Mouse (Mus musculus): ENCODE measurements around the gene Cep44.

Gene Cep44

DNA sequence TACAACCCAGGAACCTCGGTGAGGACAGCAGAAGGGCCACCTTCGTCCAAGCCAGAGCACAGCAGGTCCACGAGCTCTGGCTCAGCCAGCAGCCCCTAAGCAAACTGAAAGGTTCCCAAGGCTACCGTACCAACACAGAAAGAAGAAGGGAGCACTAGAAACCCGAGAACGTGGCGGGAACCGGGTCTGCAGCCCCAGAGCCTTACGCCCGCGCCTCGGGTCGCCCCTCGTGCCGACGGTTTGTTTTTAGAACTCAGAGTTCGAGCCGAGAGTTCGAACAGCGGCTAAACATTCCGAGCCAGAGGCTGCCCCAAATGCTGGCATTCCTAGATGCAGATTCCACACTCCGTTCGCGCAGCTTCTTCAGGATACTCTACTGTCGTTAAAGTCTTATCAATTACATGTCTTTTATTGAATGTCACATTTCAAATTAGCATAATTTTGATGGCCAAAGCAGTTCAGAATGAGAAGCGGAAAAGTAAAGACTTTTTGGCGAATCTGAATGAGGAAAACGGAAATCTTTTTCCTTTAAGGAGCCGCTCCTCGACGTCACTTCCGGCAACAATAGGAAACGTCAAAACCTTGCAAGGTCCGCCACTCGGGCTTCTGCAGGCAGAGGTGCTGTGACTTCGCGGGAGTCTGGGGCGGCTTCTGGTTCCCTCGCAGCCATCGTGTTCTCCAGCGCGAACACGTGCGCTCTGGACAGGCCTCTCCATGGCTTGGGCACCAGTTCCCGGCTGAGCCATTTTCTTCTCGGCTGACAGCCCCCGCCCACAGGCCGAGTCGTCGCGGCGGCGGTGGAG lies at the start of gene Cep44, which contains the start of gene Fbxo8:
Gene Cep44, minus strand, starts transcription at position 490 of the 803 bp plus-strand sequence.
Gene Fbxo8, plus strand, starts transcription at position 533 of the 803 bp plus-strand sequence.
- peak; percentile 84 to 85 for DNase-seq

DNA sequence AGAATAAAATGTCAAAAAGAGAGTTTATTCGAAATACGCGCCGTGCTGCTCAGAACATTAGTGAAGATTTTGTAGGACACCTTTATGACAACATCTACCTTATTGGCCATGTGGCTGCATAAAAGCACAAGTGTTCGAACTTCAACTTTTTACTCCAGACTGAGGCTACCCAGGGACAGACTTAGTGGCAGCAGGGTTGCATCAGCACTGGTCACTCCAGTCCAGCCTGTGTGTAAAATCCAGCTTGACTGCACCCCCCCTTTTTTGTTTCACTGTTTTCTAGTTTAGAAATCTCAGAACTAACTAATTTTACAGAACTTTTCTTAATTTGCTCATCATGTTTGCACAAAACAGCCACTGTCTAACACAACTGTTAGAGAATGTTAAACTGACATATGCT lies 40.7 kb upstream of the Cep44 start:
- DNase-seq, result no peak

DNA sequence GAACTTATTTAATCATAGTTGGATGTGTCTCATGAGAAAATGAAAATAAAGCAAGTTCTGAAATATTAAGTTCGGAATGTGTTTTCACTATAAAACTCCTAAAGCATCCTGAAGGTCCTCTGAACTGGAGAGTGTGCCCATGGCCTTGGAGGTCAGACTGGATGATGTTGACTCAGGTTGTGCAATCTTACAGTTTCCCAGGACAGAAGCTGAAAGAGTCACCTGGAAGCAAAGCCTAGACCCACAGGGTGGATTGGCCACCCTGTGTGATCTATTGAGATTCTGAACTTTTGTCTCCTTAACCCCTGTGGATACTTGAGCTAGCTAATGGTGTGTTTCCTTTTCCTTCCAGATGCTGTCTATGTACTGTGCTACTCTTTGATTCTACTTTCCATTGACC lies 40.2 kb upstream of the Cep44 start:
- no peak for DNase-seq

DNA sequence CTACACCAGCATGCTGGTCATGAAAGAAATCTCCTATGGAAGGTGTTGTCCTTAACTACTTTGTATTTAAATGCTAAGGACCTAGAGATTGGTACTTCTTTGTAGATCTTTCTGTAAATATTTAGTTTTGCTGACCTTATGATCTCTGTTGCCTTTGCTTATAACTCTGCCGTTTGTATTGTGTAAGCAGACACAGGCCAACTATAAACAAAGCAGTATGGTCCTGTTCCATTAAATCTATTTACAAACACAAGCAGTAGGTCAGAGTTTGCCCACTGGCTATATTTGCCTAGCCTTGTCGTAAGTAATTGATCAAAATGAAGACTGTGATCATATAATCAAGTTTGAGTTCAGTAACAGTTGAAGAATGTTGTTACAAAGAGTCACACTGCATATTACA lies 38.2 kb upstream of the Cep44 start:
- no peak for DNase-seq

DNA sequence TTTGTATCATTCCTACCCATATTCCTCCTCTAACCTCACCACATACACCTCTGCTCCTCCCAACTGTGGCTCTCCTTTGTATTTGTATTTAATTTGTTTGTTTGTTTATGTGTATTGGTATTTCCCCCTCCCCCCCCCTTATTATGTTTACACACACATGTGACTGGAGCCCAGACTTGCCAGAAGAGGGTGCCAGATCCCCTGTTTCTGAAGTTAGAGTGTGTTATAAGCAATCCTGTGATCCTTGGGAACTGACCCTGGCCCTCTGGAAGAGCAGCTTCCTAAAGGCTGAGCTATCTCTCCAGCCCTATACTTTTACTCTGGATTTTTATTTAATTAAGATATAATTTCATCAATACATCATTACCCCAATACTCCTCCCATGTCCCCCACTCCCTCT lies 32.0 kb upstream of the Cep44 start:
- DNase-seq, result peak in 1 of 2 experiments; percentile 13

DNA sequence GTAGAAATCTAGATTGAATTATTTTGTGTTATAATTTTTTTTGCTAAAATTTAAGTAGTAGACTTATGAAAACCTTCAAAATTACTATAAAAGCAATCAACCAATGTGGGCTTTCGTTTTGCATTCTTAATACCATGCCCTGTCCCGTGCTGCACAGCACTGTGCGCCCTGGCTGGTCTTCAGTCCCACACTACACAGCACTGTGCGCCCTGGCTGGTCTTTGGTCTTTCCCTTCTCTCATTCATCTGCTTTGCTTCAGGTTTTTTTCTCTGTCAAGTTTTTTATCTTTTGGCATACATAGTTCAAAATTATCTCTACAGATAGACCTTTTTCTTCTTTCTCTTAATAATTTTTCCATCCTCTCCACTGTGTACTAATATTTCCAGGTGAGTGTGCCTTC lies 30.1 kb upstream of the Cep44 start:
- no peak for DNase-seq

DNA sequence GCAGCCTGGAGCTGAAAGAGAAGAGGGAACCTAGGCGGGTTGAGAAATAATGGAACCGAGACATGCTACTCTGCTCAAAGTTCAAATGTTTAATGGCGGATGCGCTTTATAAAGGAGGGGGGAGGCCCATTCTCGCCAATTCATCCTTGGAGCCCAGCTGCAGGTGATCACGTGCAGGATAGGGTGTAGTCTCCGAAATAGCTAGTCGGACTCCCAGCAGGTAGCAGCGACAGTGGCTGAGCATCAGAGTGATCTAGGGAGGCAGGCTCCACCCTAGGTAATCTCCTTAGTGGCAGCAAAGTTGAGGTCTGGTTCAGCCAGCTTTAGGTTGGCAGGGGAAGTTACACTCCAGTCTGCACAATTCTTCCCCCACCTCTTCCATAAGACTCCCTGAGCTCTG lies 16.0 kb upstream of the Cep44 start:
- no peak for DNase-seq

DNA sequence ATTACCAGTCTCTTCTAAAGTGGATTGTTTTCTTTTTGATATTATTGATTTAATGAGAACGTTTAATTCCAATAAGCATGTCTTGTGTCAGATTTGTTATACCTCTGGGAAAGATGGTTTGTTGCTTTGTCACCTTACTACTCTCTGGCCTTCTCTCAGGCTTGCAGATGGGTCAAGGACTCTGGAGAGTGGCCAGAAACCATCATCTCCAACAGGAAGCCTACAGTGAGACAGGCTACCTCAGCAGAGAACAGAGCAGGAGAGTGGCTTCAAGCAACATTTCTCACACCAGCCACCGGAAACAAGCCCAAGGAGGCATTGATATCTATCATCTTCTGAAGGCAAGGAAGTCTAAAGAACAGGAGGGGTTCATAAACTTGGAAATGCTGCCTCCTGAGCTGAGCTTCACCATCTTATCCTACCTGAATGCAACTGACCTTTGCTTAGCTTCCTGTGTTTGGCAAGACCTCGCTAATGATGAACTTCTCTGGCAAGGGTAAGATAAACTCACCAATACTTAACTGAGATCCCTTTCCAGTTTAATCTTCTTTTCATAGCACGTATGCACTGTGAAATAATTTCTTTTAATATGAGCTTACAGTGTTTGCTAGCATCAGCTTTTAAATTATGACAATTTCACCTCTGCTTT lies 13.7 kb upstream of the Cep44 start:
- DNase-seq, result peak; percentile 56 to 69

DNA sequence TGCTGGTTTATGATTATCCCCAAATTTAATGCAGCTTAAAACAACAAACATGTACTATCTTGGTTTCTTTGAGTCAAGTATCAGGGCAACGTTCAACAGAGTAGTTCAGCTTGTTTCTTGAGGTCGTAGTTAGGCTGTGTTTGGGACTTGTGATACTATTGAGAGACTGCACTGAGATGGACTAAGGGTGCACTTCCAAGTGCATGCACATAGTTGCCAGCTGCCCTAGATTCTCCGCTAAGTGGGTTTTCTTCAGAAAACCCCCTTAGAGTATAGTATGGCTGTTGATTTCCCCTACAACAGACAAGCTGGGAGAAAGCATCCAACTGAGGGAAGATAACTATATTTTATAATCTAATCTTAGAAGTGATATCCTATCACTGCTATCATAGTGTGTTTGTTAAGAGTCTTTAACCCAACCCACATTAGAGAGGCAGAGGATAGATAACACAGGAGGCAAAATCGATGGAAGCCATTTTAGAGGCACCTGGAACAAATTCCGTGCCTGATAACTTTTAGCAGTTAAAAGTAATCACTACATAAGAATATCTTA lies 1.8 kb upstream of the Cep44 start:
- DNase-seq, result no peak

DNA sequence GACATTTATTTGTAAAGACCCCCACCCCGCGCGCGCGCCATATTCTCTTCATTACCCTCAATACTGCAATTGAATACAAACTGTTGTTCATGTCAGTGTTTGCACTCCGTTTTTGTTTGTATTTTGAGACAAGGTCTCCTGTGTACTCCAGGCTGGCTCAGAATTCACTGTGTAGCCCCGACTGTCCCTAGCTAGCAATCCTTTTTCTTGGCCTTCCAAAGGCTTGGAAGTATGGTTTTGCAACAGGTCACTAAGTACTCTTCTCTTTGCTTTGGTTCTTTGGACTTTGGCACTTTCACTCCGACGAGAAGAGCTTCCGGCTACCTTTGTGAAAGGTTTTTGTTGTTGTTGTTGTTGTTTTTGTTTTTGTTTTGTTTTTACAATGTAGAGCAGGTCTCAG lies 1.2 kb upstream of the Cep44 start:
- DNase-seq, result no peak

DNA sequence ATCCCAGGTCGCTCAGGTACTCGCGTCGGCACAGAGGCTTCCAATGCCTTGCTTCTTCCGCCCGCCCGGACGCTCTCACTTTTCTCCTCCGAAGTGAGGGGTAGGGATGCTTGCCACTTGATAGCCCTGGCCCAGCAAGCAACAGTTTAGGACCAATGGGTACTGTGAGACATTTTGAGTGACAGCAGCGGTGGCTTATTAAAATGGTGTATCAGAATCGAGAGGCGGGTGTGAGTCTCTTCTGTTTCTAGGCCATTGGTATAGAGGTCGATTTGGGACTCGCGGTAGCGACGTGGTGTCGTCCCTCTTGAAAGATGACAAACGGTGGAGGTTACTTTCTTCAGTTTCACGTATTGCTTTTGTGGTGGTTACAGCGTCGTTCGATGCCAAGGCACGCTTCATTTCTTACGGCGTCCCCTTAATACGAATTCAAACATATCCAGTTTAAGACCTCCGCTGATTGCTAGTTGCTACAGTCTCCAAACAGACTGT lies 560 bp upstream of the Cep44 start:
- peak; percentile 86 to 92 for DNase-seq

DNA sequence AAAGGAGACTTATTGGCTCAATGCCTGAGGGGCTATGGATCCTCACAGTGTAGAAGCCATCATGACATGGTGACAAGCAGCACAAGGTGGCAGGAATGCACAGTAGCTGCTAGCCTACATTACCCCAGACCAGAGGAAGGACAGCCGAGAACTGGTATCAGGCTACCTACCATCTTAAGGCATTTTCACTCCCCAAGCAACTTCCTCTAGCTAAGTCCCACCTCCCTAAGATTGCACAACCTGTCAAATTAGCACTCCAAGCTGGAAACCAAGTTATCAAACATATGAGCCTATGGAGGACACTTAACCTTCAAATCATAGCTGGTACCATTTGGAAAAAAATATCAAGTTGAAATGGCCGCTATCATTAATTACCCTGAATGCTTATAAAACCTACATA lies 3.0 kb downstream of the Cep44 start:
- DNase-seq, result no peak

DNA sequence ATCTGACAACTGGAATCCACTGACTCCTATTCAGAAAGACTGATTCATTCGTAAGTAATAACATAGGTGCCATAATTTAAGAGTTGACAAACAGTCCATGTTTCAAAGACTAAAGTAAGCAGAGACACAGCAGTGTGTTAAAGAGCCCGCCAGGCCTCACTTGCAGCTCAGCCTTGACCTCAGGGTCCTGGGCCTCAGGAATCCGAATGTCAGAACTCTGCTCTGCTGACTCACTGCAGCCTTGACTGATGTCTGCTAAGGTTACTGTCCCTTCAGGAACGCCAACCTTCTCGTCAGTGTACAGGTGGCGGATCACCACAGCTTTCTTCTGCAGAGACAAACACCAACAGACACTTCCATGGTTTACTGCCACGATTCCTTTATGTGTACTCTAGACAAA lies 10.1 kb downstream of the Cep44 start:
- no peak for DNase-seq

DNA sequence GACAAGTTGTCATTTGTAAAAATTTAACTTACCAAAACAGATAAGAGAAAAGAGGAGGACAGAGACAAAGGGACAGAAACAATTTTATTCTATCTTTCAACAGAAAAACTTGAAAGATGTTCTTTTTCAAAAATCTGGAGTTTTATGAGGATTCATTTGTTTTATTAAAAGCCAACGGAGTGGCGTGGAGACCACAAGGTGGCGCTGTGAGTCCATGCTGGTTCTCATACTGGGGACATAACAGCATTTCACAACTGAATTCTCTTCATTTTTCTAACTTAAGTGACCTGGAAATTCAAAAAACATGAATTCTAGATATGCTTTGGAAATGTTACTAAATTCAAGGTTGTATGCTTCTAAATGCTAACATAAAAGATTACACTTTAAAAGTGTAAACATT lies 20.5 kb downstream of the Cep44 start:
- DNase-seq, result peak; percentile 56 to 65

DNA sequence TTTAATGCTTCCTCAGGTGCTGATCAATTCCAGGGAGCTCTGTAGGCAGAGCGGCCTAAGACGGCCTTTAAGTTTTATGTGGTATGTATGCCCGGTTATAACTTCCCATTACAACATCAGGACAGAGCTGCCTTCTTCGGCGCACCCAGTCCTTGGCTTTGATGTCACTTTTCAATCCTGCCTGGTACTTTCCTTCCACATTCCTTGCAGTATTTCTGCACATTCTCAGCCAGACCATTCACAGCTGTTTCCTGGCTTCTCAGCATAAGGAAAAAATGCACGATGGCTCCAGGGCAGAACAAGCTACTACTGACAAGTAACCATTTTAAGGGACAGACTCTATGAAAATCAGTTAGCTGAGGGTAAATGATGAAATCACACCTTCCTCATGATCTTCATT lies 22.0 kb downstream of the Cep44 start:
- no peak for DNase-seq

DNA sequence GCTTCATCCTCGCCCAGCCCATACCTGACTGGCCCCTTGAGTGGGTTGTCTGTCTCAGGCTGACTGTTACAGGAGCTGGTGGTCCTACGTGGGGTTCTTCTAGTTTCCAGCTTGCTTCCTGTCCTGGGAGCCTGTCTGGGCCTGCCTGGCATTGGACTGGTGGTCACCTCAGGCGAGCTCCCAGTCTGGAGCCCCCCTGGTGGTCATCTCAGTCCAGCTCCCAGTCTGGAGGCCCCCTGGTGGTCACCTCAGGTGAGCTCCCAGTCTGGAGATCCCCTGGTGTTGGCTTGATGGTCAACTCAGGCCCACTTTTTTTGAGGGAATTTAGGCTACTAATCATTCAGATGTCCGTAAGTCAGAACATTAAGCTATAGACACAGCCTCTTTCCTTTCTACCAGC lies 29.8 kb downstream of the Cep44 start:
- no peak for DNase-seq

DNA sequence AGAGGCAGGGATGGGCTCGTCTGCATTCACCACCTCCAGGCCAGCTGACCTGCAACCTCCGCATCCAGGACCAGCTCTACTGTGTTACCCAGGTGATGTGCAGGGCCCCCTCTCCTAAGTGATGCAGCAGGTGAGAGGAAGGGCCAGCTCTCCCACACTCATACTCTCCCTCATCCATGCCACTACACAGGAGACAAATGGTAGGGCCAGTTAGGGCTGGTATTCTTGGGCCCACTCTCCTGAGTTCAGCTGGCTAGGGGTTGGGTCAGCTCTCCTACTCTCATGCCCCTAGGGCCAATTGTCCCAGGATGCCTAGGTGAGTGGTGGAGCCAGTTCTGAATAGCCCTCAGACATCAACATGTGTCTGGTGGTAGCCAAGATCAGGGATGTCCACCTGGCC lies 30.6 kb downstream of the Cep44 start:
- no peak for DNase-seq

DNA sequence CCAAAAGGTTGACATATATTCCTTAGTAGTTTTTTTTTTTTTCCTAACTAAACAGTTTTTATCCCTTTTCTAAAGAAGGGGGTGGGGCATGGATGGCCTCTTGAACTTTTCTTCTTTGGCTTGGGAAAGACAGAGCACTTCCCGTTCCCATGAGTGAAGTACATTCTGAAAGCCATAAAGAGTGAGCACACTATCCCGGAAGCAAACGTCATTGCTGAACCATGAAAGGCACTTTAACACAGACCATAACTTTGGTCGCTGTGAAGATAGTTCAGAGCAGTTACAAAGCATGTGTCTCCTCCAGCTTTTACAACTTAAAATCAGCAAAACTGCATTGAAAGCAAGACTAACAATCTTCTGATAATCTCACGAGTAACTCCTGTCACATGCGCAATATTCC lies 32.0 kb downstream of the Cep44 start:
- no peak for DNase-seq

DNA sequence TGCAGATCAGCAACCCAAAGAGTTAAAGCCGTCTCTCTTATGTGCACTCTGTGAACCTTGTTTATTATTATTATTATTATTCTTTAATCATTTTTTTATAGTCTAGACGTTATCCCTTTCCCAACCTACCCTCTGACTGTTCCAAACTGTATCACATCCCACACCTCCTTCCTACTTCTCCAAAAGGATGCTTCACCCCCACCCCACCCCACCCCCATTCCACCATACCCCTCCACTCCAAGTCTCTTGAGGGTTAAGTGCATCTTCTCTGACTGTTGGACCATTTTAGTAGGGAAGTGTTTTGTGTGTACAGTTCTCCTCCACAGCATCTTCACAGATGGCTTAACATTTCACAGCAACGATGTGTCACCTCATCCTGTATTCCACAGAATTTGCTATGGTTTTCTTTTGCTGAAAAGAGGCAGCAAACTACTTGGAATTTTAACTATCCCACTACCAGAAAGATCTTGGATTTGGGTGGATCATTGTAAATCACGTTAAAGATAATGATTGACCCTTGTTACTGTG lies 41.8 kb downstream of the Cep44 start:
- DNase-seq, result no peak

DNA sequence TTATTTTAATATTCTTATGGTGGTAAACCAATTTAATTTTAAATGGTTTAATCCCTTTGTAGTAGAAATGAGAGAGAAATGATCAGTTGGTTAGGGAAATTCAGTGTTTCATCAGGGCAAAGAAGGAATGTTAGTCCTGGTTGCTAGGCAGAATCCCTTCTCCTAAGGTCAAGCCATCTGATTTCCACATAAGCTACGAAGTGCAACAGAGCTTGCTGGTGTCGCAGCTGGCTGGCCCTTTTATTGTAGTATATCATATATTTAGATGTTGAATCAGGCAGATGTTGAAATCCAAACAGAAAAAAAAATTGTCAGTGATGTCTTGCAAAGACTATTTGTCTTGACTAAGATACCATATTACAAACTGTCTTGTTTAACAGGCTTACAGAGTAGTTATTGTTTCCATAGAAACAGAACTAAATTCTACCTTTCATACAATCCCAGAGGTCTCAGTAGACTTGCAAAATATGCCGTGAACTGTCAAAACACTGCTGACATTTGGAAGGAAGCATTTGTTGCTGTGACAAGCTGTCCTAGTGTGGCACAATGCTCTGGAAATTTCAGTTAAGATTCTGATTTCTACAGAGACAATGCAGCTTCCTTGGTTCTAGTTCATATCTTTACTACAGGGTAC lies 42.4 kb downstream of the Cep44 start:
- DNase-seq, result no peak

DNA sequence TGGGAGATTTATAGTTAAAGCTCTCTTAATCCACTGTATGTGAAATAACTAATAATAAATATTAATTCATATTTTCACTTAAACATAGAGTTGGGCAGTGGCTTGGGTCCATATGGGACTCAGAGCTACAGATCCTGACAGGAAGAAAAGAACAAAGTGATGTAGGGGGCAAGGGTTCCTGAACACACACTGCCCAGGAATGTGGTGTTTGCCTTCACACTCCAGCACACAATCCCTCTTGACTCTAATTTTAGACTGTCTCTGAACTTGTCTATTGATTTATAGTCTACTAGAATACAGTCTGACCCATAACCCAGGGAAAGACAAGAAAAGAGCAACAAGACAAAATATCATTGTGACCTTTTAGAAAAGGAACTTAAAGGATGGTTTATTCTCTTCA lies 48.9 kb downstream of the Cep44 start:
- DNase-seq, result no peak

DNA sequence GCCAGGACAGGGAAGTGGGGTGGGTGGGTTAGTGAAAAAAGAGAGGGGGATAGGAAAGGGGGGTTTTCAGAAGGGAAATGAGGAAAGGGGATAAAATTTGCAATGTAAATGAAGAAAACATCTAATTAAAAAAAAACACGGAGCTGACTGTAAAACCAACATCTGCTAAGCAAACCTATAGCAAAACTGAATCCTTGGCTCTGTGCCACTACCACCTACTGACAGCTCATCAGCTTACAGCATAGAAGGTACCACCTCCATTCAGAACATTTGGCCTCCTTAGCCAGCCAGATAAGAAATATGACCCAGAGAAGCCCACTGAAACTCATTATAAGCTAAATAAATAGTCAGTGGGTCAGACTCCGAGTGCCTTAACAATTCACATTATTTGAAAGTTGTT lies 61.4 kb downstream of the Cep44 start:
- DNase-seq, result no peak

DNA sequence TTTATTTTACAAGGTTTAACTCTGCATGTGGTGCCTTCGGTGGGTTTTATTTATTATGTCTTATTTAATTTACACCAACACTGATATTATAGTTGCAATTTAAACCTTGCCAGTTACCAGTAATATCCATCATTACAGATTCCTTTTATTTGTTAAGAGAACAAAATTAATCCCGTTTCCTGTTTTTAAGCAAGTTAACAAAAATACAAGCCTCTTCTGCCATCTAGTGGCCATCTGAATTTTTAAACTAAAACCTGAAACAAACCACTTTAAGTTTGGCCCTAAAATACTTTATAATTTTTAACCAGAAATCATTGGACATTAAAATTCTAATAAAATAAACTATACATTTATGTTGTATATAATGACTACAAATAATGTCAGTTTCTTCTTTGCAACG lies 64.8 kb downstream of the Cep44 start:
- no peak for DNase-seq
